Comparison of ENCODE assay signal across 1 mouse cellular context in genomic region chr4:132601242-132601641, GRCm38 (mm10). TPM values are rescaled to one million over a fixed set of nuclear protein-coding genes. Genes with fewer than 3 reads are reported as not detected.
"Had no signal": no experiment of that assay in that cellular context is flagged by ENCODE, and none has a peak within 500 bp of the region (broad histone marks: within the 10 kb centered on the region; RNA-seq: fewer than 3 reads in every experiment).

No protein-coding gene starts in this region.

RNA-seq across cellular contexts. Expression of gene Ptafr, which starts 37.4 kb away (rescaled TPM):
- total RNA-seq: megakaryocyte-erythroid progenitor cell, adult 5-6 weeks had no signal
